Mouse (Mus musculus): Measurements from ENCODE around the gene Psmc1.

DNA sequence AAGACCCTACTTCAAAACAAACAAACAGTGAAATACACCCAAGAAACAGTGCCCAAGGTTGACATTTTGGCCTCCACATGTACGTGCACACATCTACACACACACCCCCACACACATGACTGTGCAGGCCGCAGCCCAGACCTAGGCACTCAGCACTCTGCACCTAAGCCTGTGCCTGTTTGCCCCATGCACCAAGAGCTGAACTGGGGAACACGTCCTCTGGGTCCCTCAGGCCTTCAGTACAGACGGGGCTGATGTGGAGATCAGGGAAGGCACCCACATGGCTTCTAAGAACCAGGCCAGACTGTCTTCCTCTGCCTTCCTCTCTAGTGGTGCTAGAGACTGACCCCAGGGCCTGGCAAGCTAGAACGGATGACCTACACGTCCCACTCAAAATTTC lies 18.6 kb downstream of the Psmc1 start:
- TF ChIP-seq CTCF (conservative IDR thresholded peaks at IDR 0.05; ENCODE audit: insufficient read depth, insufficient read length, low read depth, low read length) (no peak), POLR2A (IDR thresholded peaks at IDR 0.05; ENCODE audit: low read depth, low read length) (no peak)
